Mouse (Mus musculus): ENCODE results near the gene Btg3.

DNA sequence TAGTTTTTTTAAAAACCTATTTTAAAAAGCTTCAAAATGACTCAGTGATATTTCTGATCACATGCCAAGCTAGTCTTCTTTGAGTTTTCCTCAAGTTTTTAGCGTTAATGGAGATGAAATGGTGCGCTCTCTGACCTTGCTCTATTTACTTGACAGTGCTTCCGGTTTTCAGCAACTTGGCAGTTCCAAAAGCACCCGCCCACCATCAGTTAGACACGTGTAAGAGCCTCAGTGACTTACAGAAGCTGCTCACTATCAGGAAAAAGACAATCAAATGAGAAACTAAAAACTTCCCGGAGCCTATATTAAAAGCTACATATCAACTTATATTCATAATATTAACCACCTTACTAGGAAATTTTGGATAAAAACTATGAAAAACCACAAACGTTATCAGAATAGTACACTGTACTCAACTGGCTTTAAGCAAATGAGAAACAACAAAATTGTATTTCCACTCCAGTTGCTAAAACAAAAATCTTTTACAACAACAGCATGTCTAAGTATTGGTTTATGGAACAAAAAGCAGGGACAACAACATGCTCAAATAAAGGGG lies 5.4 kb downstream of the Btg3 start:
- TF ChIP-seq GATA1 (IDR thresholded peaks at IDR 0.05; ENCODE audit: borderline replicate concordance, low read length) (no peak), FLI1 (IDR thresholded peaks at IDR 0.05; ENCODE audit: low read length) (no peak)
